13 mouse cellular contexts compared by ENCODE assay signal in genomic region chr2:26146337-26147042, GRCm38 (mm10). TPM values are rescaled to one million over a fixed set of nuclear protein-coding genes. Genes with fewer than 3 reads are reported as not detected.
DNase-seq lines count a peak whose midpoint lies in the region; ATAC-seq lines count a peak whose summit lies in the region.
"Had no signal": no experiment of that assay in that cellular context is flagged by ENCODE, and none has a peak within 500 bp of the region (broad histone marks: within the 10 kb centered on the region; RNA-seq: fewer than 3 reads in every experiment).

No protein-coding gene starts in this region.

- 56% methylated on average over 7 of the region's 7 CpGs for WGBS in kidney, embryonic 15.5 days
- 51% methylated on average over 7 of the region's 7 CpGs for WGBS in midbrain, embryonic 16.5 days
- 49% methylated on average over 7 of the region's 7 CpGs for WGBS in midbrain, embryonic 15.5 days

- H3K36me3 ChIP-seq in kidney, embryonic 15.5 days, result no peaks in the 10 kb centered on the region
- no peaks in the 10 kb centered on the region for H3K36me3 ChIP-seq in midbrain, embryonic 16.5 days (ENCODE audit: control insufficient read depth, insufficient read depth, low read length)
- no peaks in the 10 kb centered on the region for H3K36me3 ChIP-seq in midbrain, embryonic 15.5 days (replicated peaks)
- H3K36me3 ChIP-seq: embryonic facial prominence, embryonic 12.5 days; forebrain, embryonic 10.5 days had no signal

- no peak for ATAC-seq in kidney, embryonic 15.5 days (replicated peaks; ENCODE audit: low FRiP score)
- ATAC-seq in midbrain, embryonic 16.5 days, result 0 out of 2 replicates have a peak, but pooled peaks have one; percentile 26
- ATAC-seq in midbrain, embryonic 15.5 days (replicated peaks), result no peak

- no peak overlapping the region for H3K4me2 ChIP-seq in kidney, embryonic 15.5 days
- no peak overlapping the region for H3K4me2 ChIP-seq in midbrain, embryonic 16.5 days (ENCODE audit: low read length)
- no peak overlapping the region for H3K4me2 ChIP-seq in midbrain, embryonic 15.5 days
- H3K4me2 ChIP-seq: embryonic facial prominence, embryonic 12.5 days had no signal

- H3K4me3 ChIP-seq in kidney, embryonic 15.5 days (replicated peaks), result no peak overlapping the region
- H3K4me3 ChIP-seq in midbrain, embryonic 16.5 days (ENCODE audit: low read depth, low read length), result no peak overlapping the region
- H3K4me3 ChIP-seq in midbrain, embryonic 15.5 days, result no peak overlapping the region
- H3K4me3 ChIP-seq: embryonic facial prominence, embryonic 12.5 days; forebrain, embryonic 10.5 days had no signal

- H3K27me3 ChIP-seq in kidney, embryonic 15.5 days, result no peaks in the 10 kb centered on the region
- no peaks in the 10 kb centered on the region for H3K27me3 ChIP-seq in midbrain, embryonic 16.5 days (ENCODE audit: control insufficient read depth, insufficient read depth, low read depth, low read length)
- no peaks in the 10 kb centered on the region for H3K27me3 ChIP-seq in midbrain, embryonic 15.5 days (replicated peaks)
- H3K27me3 ChIP-seq: embryonic facial prominence, embryonic 12.5 days had no signal

- DNase-seq in kidney, adult 9 months, result peak; percentile 0
- peak; percentile 82 for DNase-seq in cerebellum, adult 11 months
- DNase-seq in cerebellum, postnatal 25 days, result peak; percentile 84 to 90
- no peak for DNase-seq in right cerebral cortex, postnatal 4 days
- no peak for DNase-seq in heart, postnatal 4 days
- DNase-seq: adrenal gland, adult 8-10 months; gastrocnemius, postnatal 14 days; liver had no signal

- H3K4me1 ChIP-seq in kidney, embryonic 15.5 days, result peaks cover 37% of the 10 kb centered on the region
- no peaks in the 10 kb centered on the region for H3K4me1 ChIP-seq in midbrain, embryonic 16.5 days (ENCODE audit: control insufficient read depth, insufficient read depth, low read length)
- peaks cover 5% of the 10 kb centered on the region; the same call in 1 of the 2 replicates for H3K4me1 ChIP-seq in midbrain, embryonic 15.5 days

- no peak overlapping the region for H3K9ac ChIP-seq in kidney, embryonic 15.5 days
- H3K9ac ChIP-seq in midbrain, embryonic 16.5 days (ENCODE audit: low read depth, low read length), result no peak overlapping the region
- no peak overlapping the region for H3K9ac ChIP-seq in midbrain, embryonic 15.5 days
- H3K9ac ChIP-seq: embryonic facial prominence, embryonic 12.5 days had no signal

- H3K9me3 ChIP-seq in kidney, embryonic 15.5 days (replicated peaks), result no peaks in the 10 kb centered on the region
- no peaks in the 10 kb centered on the region for H3K9me3 ChIP-seq in midbrain, embryonic 16.5 days (replicated peaks; ENCODE audit: control insufficient read depth, low read length, poor library complexity, severe bottlenecking)
- no peaks in the 10 kb centered on the region for H3K9me3 ChIP-seq in midbrain, embryonic 15.5 days
- H3K9me3 ChIP-seq: embryonic facial prominence, embryonic 12.5 days; forebrain, embryonic 10.5 days had no signal

- H3K27ac ChIP-seq in kidney, embryonic 15.5 days, result no peak overlapping the region
- no peak overlapping the region for H3K27ac ChIP-seq in midbrain, embryonic 16.5 days (ENCODE audit: low read length)
- H3K27ac ChIP-seq in midbrain, embryonic 15.5 days, result no peak overlapping the region; the same call in 1 of the 2 replicates
- H3K27ac ChIP-seq: embryonic facial prominence, embryonic 12.5 days; forebrain, embryonic 10.5 days had no signal

RNA-seq across cellular contexts. Expression of gene Nacc2, which starts 23.5 kb away (rescaled TPM):
- 8.7 and 10.5 TPM in 2 replicates for polyA plus RNA-seq in kidney, embryonic 15.5 days (2015; fragmentation: Nextera tagmentation; extraction: Ambion mirVana)
- 14.1 and 18.1 TPM in 2 replicates for polyA plus RNA-seq in midbrain, embryonic 16.5 days (2015; fragmentation: Nextera tagmentation; extraction: Ambion mirVana)
- polyA plus RNA-seq in midbrain, embryonic 15.5 days (2015; fragmentation: Nextera tagmentation; extraction: Ambion mirVana), result 14.3 and 16.9 TPM in 2 replicates
- total RNA-seq in heart, postnatal 4 days (2021), result 10 to 100 TPM; 11.1 to 11.4 TPM

Comparison
In these comparisons a context has a peak if more than half of its experiments do, and no peak if none do; other contexts are left out.
1. DNase-seq: peak in kidney, adult 9 months (single experiment), cerebellum, adult 11 months (single experiment) and cerebellum, postnatal 25 days (2 of 2); none in right cerebral cortex, postnatal 4 days (single experiment) and heart, postnatal 4 days (single experiment).